12 mouse cellular contexts compared by ENCODE assay signal in genomic region chr17:87698996-87699765, GRCm38 (mm10). TPM values are rescaled to one million over a fixed set of nuclear protein-coding genes. Genes with fewer than 3 reads are reported as not detected.
A peak's percentile ranks its signal among the peaks of the same experiment; 100 is the strongest.
DNase-seq lines count a peak whose midpoint lies in the region; ATAC-seq lines count a peak whose summit lies in the region.
"Had no signal": no experiment of that assay in that cellular context is flagged by ENCODE, and none has a peak within 500 bp of the region (broad histone marks: within the 10 kb centered on the region; RNA-seq: fewer than 3 reads in every experiment).

No protein-coding gene starts in this region.

- no peak overlapping the region for H3K4me3 ChIP-seq in midbrain, embryonic 14.5 days (replicated peaks; ENCODE audit: low read depth, low read length)
- no peak overlapping the region for H3K4me3 ChIP-seq in midbrain, embryonic 15.5 days
- H3K4me3 ChIP-seq in stomach, embryonic 16.5 days (replicated peaks; ENCODE audit: low read length) = no peak overlapping the region
- H3K4me3 ChIP-seq: embryonic facial prominence, embryonic 15.5 days; liver, embryonic 15.5 days had no signal

- peak; percentile 27; the same call in 1 of the 2 replicates for ATAC-seq in midbrain, embryonic 14.5 days (ENCODE audit: low FRiP score, low TSS enrichment)
- ATAC-seq in midbrain, embryonic 15.5 days (replicated peaks) = no peak
- peak; percentile 38; the same call in 1 of the 2 replicates for ATAC-seq in stomach, embryonic 16.5 days (ENCODE audit: insufficient read depth, low FRiP score)
- ATAC-seq: hindbrain, postnatal 0 days had no signal

- H3K9me3 ChIP-seq in midbrain, embryonic 14.5 days (ENCODE audit: control insufficient read depth, low read length) = no peaks in the 10 kb centered on the region
- no peaks in the 10 kb centered on the region for H3K9me3 ChIP-seq in midbrain, embryonic 15.5 days
- H3K9me3 ChIP-seq in stomach, embryonic 16.5 days (replicated peaks; ENCODE audit: control insufficient read depth, low read length) = no peaks in the 10 kb centered on the region
- H3K9me3 ChIP-seq: embryonic facial prominence, embryonic 15.5 days; liver, embryonic 15.5 days had no signal

- H3K4me1 ChIP-seq in midbrain, embryonic 14.5 days (ENCODE audit: control insufficient read depth, insufficient read depth, low read length) = no peaks in the 10 kb centered on the region
- no peaks in the 10 kb centered on the region for H3K4me1 ChIP-seq in midbrain, embryonic 15.5 days
- no peaks in the 10 kb centered on the region for H3K4me1 ChIP-seq in stomach, embryonic 16.5 days (ENCODE audit: control insufficient read depth, insufficient read depth, low read length)
- H3K4me1 ChIP-seq: embryonic facial prominence, embryonic 15.5 days; liver, embryonic 15.5 days had no signal

- no peaks in the 10 kb centered on the region for H3K27me3 ChIP-seq in midbrain, embryonic 14.5 days (ENCODE audit: control insufficient read depth, insufficient read depth, low read length)
- H3K27me3 ChIP-seq in midbrain, embryonic 15.5 days (replicated peaks) = no peaks in the 10 kb centered on the region
- H3K27me3 ChIP-seq in stomach, embryonic 16.5 days (ENCODE audit: control insufficient read depth, insufficient read depth, low read length) = no peaks in the 10 kb centered on the region
- H3K27me3 ChIP-seq: embryonic facial prominence, embryonic 15.5 days; liver, embryonic 15.5 days had no signal

- no peak overlapping the region for H3K4me2 ChIP-seq in midbrain, embryonic 14.5 days (ENCODE audit: low read length)
- H3K4me2 ChIP-seq in midbrain, embryonic 15.5 days = no peak overlapping the region
- no peak overlapping the region for H3K4me2 ChIP-seq in stomach, embryonic 16.5 days (ENCODE audit: low read depth, low read length)
- H3K4me2 ChIP-seq: embryonic facial prominence, embryonic 15.5 days; liver, embryonic 15.5 days had no signal

- no peak overlapping the region for H3K9ac ChIP-seq in midbrain, embryonic 14.5 days (replicated peaks; ENCODE audit: low read length)
- H3K9ac ChIP-seq in midbrain, embryonic 15.5 days = no peak overlapping the region
- no peak overlapping the region for H3K9ac ChIP-seq in stomach, embryonic 16.5 days (ENCODE audit: low read length)
- H3K9ac ChIP-seq: embryonic facial prominence, embryonic 15.5 days; liver, embryonic 15.5 days had no signal

- H3K36me3 ChIP-seq in midbrain, embryonic 14.5 days (ENCODE audit: control insufficient read depth, insufficient read depth, low read length) = peaks cover 36% of the 10 kb centered on the region
- no peaks in the 10 kb centered on the region; the same call in 1 of the 2 replicates for H3K36me3 ChIP-seq in midbrain, embryonic 15.5 days (replicated peaks)
- H3K36me3 ChIP-seq in stomach, embryonic 16.5 days (ENCODE audit: control insufficient read depth, insufficient read depth, low read length) = peaks cover 5% of the 10 kb centered on the region; the same call in 1 of the 2 replicates

- no peak overlapping the region for H3K27ac ChIP-seq in midbrain, embryonic 14.5 days (replicated peaks; ENCODE audit: low read depth, low read length)
- no peak overlapping the region for H3K27ac ChIP-seq in midbrain, embryonic 15.5 days
- H3K27ac ChIP-seq in stomach, embryonic 16.5 days (ENCODE audit: low read length) = no peak overlapping the region
- H3K27ac ChIP-seq: embryonic facial prominence, embryonic 15.5 days; hindbrain, postnatal 0 days; liver, embryonic 15.5 days had no signal

- DNase-seq in heart, adult 11 months = peak; percentile 87
- no peak for DNase-seq in heart, adult 9 months (ENCODE audit: low spot score in 2 of 2)
- no peak for DNase-seq in midbrain, embryonic 14.5 days
- peak; percentile 37 to 58 for DNase-seq in adrenal gland, postnatal 36 days
- DNase-seq in cerebellum, adult 9-11 months = no peak
- no peak for DNase-seq in MN1 (ENCODE audit: low spot score)
- DNase-seq: heart, postnatal 10 days had no signal

- 82% methylated on average over 16 of the region's 16 CpGs for WGBS in midbrain, embryonic 14.5 days
- WGBS in midbrain, embryonic 15.5 days = 91% methylated on average over 16 of the region's 16 CpGs
- WGBS in stomach, embryonic 16.5 days = 62% methylated on average over 16 of the region's 16 CpGs

RNA-seq across cellular contexts. Expression of gene Msh2, which starts 27.1 kb away (rescaled TPM):
- 41.4 and 54.4 TPM in 2 replicates for polyA plus RNA-seq in midbrain, embryonic 14.5 days (2014; fragmentation: Nextera tagmentation; extraction: Ambion mirVana)
- 61.4 and 67.3 TPM in 2 replicates for polyA plus RNA-seq in midbrain, embryonic 15.5 days (2015; fragmentation: Nextera tagmentation; extraction: Ambion mirVana)
- total RNA-seq in adrenal gland, postnatal 36 days (2021) = 10 to 100 TPM; 13.7 to 24.3 TPM
- 62.8 and 65.0 TPM in 2 replicates for polyA plus RNA-seq in stomach, embryonic 16.5 days (2015; fragmentation: Nextera tagmentation; extraction: Ambion mirVana)

Comparison
In these comparisons a context has a peak if more than half of its experiments do, and no peak if none do; other contexts are left out.
1. DNase-seq: peak in heart, adult 11 months (single experiment) and adrenal gland, postnatal 36 days (2 of 2); none in heart, adult 9 months (0 of 2), midbrain, embryonic 14.5 days (single experiment), cerebellum, adult 9-11 months (single experiment) and MN1 (single experiment).